18 mouse cellular contexts compared by ENCODE assay signal in genomic region chr6:40465710-40466109, GRCm38 (mm10). TPM values are rescaled to one million over a fixed set of nuclear protein-coding genes. Genes with fewer than 3 reads are reported as not detected.
DNase-seq lines count a peak whose midpoint lies in the region; ATAC-seq and TF ChIP-seq lines count a peak whose summit lies in the region.
"Had no signal": no experiment of that assay in that cellular context is flagged by ENCODE, and none has a peak within 500 bp of the region (broad histone marks: within the 10 kb centered on the region; RNA-seq: fewer than 3 reads in every experiment).

No protein-coding gene starts in this region.

- no peak overlapping the region for H3K9ac ChIP-seq in forebrain, postnatal 0 days
- H3K9ac ChIP-seq in forebrain, embryonic 14.5 days (ENCODE audit: low read length) = no peak overlapping the region
- H3K9ac ChIP-seq in lung, postnatal 0 days (replicated peaks; ENCODE audit: low read depth) = no peak overlapping the region
- H3K9ac ChIP-seq: embryonic facial prominence, embryonic 12.5 days; forebrain, embryonic 15.5 days; limb, embryonic 13.5 days; neural tube, embryonic 13.5 days had no signal

- WGBS in forebrain, postnatal 0 days = 47% methylated on average over 6 of the region's 6 CpGs
- 56% methylated on average over 6 of the region's 6 CpGs for WGBS in forebrain, embryonic 14.5 days
- WGBS in lung, postnatal 0 days = 43% methylated on average over 6 of the region's 6 CpGs

- H3K36me3 ChIP-seq in forebrain, postnatal 0 days (ENCODE audit: insufficient read depth) = no peaks in the 10 kb centered on the region
- H3K36me3 ChIP-seq in forebrain, embryonic 14.5 days (ENCODE audit: control insufficient read depth, insufficient read depth, low read length) = no peaks in the 10 kb centered on the region
- no peaks in the 10 kb centered on the region for H3K36me3 ChIP-seq in lung, postnatal 0 days (ENCODE audit: insufficient read depth, low read length)
- H3K36me3 ChIP-seq: embryonic facial prominence, embryonic 12.5 days; forebrain, embryonic 15.5 days; limb, embryonic 13.5 days; neural tube, embryonic 13.5 days had no signal

- no peaks in the 10 kb centered on the region for H3K4me1 ChIP-seq in forebrain, postnatal 0 days (ENCODE audit: insufficient read depth)
- H3K4me1 ChIP-seq in forebrain, embryonic 14.5 days (ENCODE audit: control insufficient read depth, insufficient read depth, low read length) = no peaks in the 10 kb centered on the region
- H3K4me1 ChIP-seq in lung, postnatal 0 days (ENCODE audit: insufficient read depth, low read depth, low read length) = no peaks in the 10 kb centered on the region
- H3K4me1 ChIP-seq: embryonic facial prominence, embryonic 12.5 days; limb, embryonic 13.5 days; neural tube, embryonic 13.5 days had no signal

- DNase-seq in forebrain, postnatal 0 days = no peak
- DNase-seq in forebrain, embryonic 14.5 days (ENCODE audit: low spot score) = no peak
- peak; percentile 6 for DNase-seq in lung, postnatal 0 days (ENCODE audit: low spot score)
- no peak for DNase-seq in lung, adult 18-20 months
- peak; percentile 25 for DNase-seq in thymus, postnatal 14 days
- DNase-seq in urinary bladder, postnatal 36 days (ENCODE audit: low spot score in 2 of 2) = no peak
- DNase-seq: cerebellum, adult 18-20 months had no signal

- no peak overlapping the region for H3K4me2 ChIP-seq in forebrain, postnatal 0 days (ENCODE audit: low read depth)
- H3K4me2 ChIP-seq in forebrain, embryonic 14.5 days (ENCODE audit: low read length) = no peak overlapping the region
- H3K4me2 ChIP-seq in lung, postnatal 0 days (replicated peaks; ENCODE audit: low read depth, low read length) = no peak overlapping the region
- H3K4me2 ChIP-seq: embryonic facial prominence, embryonic 12.5 days; forebrain, embryonic 15.5 days; heart, embryonic 11.5 days; limb, embryonic 13.5 days; midbrain, embryonic 11.5 days; neural tube, embryonic 13.5 days had no signal

- TF ChIP-seq EP300 in lung, postnatal 0 days (IDR thresholded peaks at IDR 0.05) = no peak

- H3K9me3 ChIP-seq in forebrain, postnatal 0 days (ENCODE audit: low read length) = no peaks in the 10 kb centered on the region
- no peaks in the 10 kb centered on the region for H3K9me3 ChIP-seq in forebrain, embryonic 14.5 days (replicated peaks; ENCODE audit: control insufficient read depth, low read length)
- H3K9me3 ChIP-seq in lung, postnatal 0 days (ENCODE audit: low read length) = no peaks in the 10 kb centered on the region
- H3K9me3 ChIP-seq: embryonic facial prominence, embryonic 12.5 days; forebrain, embryonic 15.5 days; limb, embryonic 13.5 days; neural tube, embryonic 13.5 days had no signal

- TF ChIP-seq CTCF in forebrain, postnatal 0 days (IDR thresholded peaks at IDR 0.05; ENCODE audit: low read depth) = peak; percentile 44
- peak; percentile 57 for TF ChIP-seq CTCF in lung, postnatal 0 days (IDR thresholded peaks at IDR 0.05)

- ATAC-seq in forebrain, postnatal 0 days = no peak
- ATAC-seq in forebrain, embryonic 14.5 days = no peak
- ATAC-seq in lung, postnatal 0 days = no peak
- ATAC-seq in granulocyte monocyte progenitor cell, adult 5-6 weeks (replicated peaks; ENCODE audit: poor library complexity, severe bottlenecking) = peak; percentile 92
- no peak for ATAC-seq in erythroblast, adult 5-6 weeks (replicated peaks; ENCODE audit: low FRiP score, poor library complexity, severe bottlenecking)
- ATAC-seq: activated CD4-positive, CD25-positive, alpha-beta regulatory T cell, adult 4 months; forebrain, embryonic 15.5 days had no signal

- H3K27me3 ChIP-seq in forebrain, postnatal 0 days (ENCODE audit: insufficient read depth, low read length) = no peaks in the 10 kb centered on the region
- H3K27me3 ChIP-seq in forebrain, embryonic 14.5 days (replicated peaks; ENCODE audit: control insufficient read depth, insufficient read depth, low read length) = no peaks in the 10 kb centered on the region
- no peaks in the 10 kb centered on the region for H3K27me3 ChIP-seq in lung, postnatal 0 days (replicated peaks; ENCODE audit: insufficient read depth, low read length)
- H3K27me3 ChIP-seq: embryonic facial prominence, embryonic 12.5 days; forebrain, embryonic 15.5 days; limb, embryonic 13.5 days had no signal

- H3K27ac ChIP-seq in forebrain, postnatal 0 days (ENCODE audit: low read depth, low read length) = no peak overlapping the region
- no peak overlapping the region for H3K27ac ChIP-seq in forebrain, embryonic 14.5 days (ENCODE audit: low read depth, low read length)
- no peak overlapping the region for H3K27ac ChIP-seq in lung, postnatal 0 days (ENCODE audit: low read length)
- H3K27ac ChIP-seq: embryonic facial prominence, embryonic 12.5 days; forebrain, embryonic 15.5 days; limb, embryonic 13.5 days; neural tube, embryonic 13.5 days had no signal

- no peak overlapping the region for H3K4me3 ChIP-seq in forebrain, postnatal 0 days (ENCODE audit: low read depth, low read length)
- H3K4me3 ChIP-seq in forebrain, embryonic 14.5 days (ENCODE audit: low read depth, low read length) = no peak overlapping the region
- H3K4me3 ChIP-seq in lung, postnatal 0 days (ENCODE audit: low read depth, low read length) = no peak overlapping the region
- H3K4me3 ChIP-seq: embryonic facial prominence, embryonic 12.5 days; forebrain, embryonic 15.5 days; limb, embryonic 13.5 days; neural tube, embryonic 13.5 days had no signal

RNA-seq across cellular contexts. Expression of gene Ssbp1, which starts 5.4 kb away (rescaled TPM):
- total RNA-seq in forebrain, postnatal 0 days (2014; rRNA removed) = 25.3 and 29.9 TPM in 2 replicates
- polyA plus RNA-seq in forebrain, postnatal 0 days (2015; fragmentation: Nextera tagmentation; extraction: Ambion mirVana) = 77.2 and 83.1 TPM in 2 replicates
- 116 and 140 TPM in 2 replicates for polyA plus RNA-seq in forebrain, embryonic 14.5 days (2014; fragmentation: Nextera tagmentation; extraction: Ambion mirVana)
- 100 and 105 TPM in 2 replicates for polyA plus RNA-seq in lung, postnatal 0 days (2015; fragmentation: Nextera tagmentation; extraction: Ambion mirVana)
- 197 and 221 TPM in 2 replicates for total RNA-seq in granulocyte monocyte progenitor cell, adult 5-6 weeks (2014; fragmentation: Nextera tagmentation)
- total RNA-seq in granulocyte monocyte progenitor cell, adult 5-6 weeks (2017) = 146 and 170 TPM in 2 replicates
- total RNA-seq in erythroblast, adult 5-6 weeks (2015; ENCODE audit: low replicate concordance) = 38.0 and 42.5 TPM in 2 replicates
- 17.8 and 23.8 TPM in 2 replicates for total RNA-seq in erythroblast, adult 5-6 weeks (2017; ENCODE audit: low replicate concordance)

RNA-seq across cellular contexts. Expression of gene Tas2r137, which starts 25.3 kb away (rescaled TPM):
- total RNA-seq in forebrain, postnatal 0 days (2014; rRNA removed) = 0.14 and 0.38 TPM in 2 replicates
- polyA plus RNA-seq in forebrain, postnatal 0 days (2015; fragmentation: Nextera tagmentation; extraction: Ambion mirVana) = not detected in 2 replicates
- not detected in 2 replicates for polyA plus RNA-seq in forebrain, embryonic 14.5 days (2014; fragmentation: Nextera tagmentation; extraction: Ambion mirVana)
- not detected in 2 replicates for polyA plus RNA-seq in lung, postnatal 0 days (2015; fragmentation: Nextera tagmentation; extraction: Ambion mirVana)
- total RNA-seq in granulocyte monocyte progenitor cell, adult 5-6 weeks (2014; fragmentation: Nextera tagmentation) = 0.88 TPM in 1 of 2 replicates, not detected in the other
- 1.7 TPM in 1 of 2 replicates, not detected in the other for total RNA-seq in granulocyte monocyte progenitor cell, adult 5-6 weeks (2017)
- total RNA-seq in erythroblast, adult 5-6 weeks (2015; ENCODE audit: low replicate concordance) = not detected in 2 replicates
- total RNA-seq in erythroblast, adult 5-6 weeks (2017; ENCODE audit: low replicate concordance) = not detected in 2 replicates
- total RNA-seq: layer of hippocampus, postnatal 10 days had no signal
- polyA plus RNA-seq: activated CD4-positive, CD25-positive, alpha-beta regulatory T cell, adult 4 months; embryonic facial prominence, embryonic 12.5 days; forebrain, embryonic 15.5 days; heart, embryonic 11.5 days; intestine, embryonic 14.5 days; limb, embryonic 13.5 days; midbrain, embryonic 11.5 days had no signal

RNA-seq across cellular contexts. Expression of gene Wee2, which starts 26.8 kb away (rescaled TPM):
- not detected in 2 replicates for total RNA-seq in forebrain, postnatal 0 days (2014; rRNA removed)
- polyA plus RNA-seq in forebrain, postnatal 0 days (2015; fragmentation: Nextera tagmentation; extraction: Ambion mirVana) = 0.13 TPM in 2 replicates
- 0.07 and 0.23 TPM in 2 replicates for polyA plus RNA-seq in forebrain, embryonic 14.5 days (2014; fragmentation: Nextera tagmentation; extraction: Ambion mirVana)
- polyA plus RNA-seq in lung, postnatal 0 days (2015; fragmentation: Nextera tagmentation; extraction: Ambion mirVana) = not detected in 2 replicates
- total RNA-seq in granulocyte monocyte progenitor cell, adult 5-6 weeks (2014; fragmentation: Nextera tagmentation) = not detected in 2 replicates
- not detected in 2 replicates for total RNA-seq in granulocyte monocyte progenitor cell, adult 5-6 weeks (2017)
- not detected in 2 replicates for total RNA-seq in erythroblast, adult 5-6 weeks (2015; ENCODE audit: low replicate concordance)
- not detected in 2 replicates for total RNA-seq in erythroblast, adult 5-6 weeks (2017; ENCODE audit: low replicate concordance)
- total RNA-seq: layer of hippocampus, postnatal 10 days had no signal
- polyA plus RNA-seq: embryonic facial prominence, embryonic 12.5 days; heart, embryonic 11.5 days; intestine, embryonic 14.5 days; limb, embryonic 13.5 days; midbrain, embryonic 11.5 days had no signal

RNA-seq across cellular contexts. Expression of gene Tas2r108, which starts 27.6 kb away (rescaled TPM):
- 1.8 TPM in 1 of 2 replicates, not detected in the other for total RNA-seq in forebrain, postnatal 0 days (2014; rRNA removed)
- polyA plus RNA-seq in forebrain, postnatal 0 days (2015; fragmentation: Nextera tagmentation; extraction: Ambion mirVana) = not detected in 2 replicates
- not detected in 2 replicates for polyA plus RNA-seq in forebrain, embryonic 14.5 days (2014; fragmentation: Nextera tagmentation; extraction: Ambion mirVana)
- polyA plus RNA-seq in lung, postnatal 0 days (2015; fragmentation: Nextera tagmentation; extraction: Ambion mirVana) = not detected in 2 replicates
- not detected in 2 replicates for total RNA-seq in granulocyte monocyte progenitor cell, adult 5-6 weeks (2014; fragmentation: Nextera tagmentation)
- total RNA-seq in granulocyte monocyte progenitor cell, adult 5-6 weeks (2017) = not detected in 2 replicates
- not detected in 2 replicates for total RNA-seq in erythroblast, adult 5-6 weeks (2015; ENCODE audit: low replicate concordance)
- total RNA-seq in erythroblast, adult 5-6 weeks (2017; ENCODE audit: low replicate concordance) = not detected in 2 replicates
- total RNA-seq: layer of hippocampus, postnatal 10 days had no signal
- polyA plus RNA-seq: activated CD4-positive, CD25-positive, alpha-beta regulatory T cell, adult 4 months; forebrain, embryonic 15.5 days; intestine, embryonic 14.5 days; limb, embryonic 13.5 days; neural tube, embryonic 13.5 days had no signal

RNA-seq across cellular contexts. Expression of gene E330009J07Rik, which starts 29.8 kb away (rescaled TPM):
- total RNA-seq in forebrain, postnatal 0 days (2014; rRNA removed) = 24.4 and 26.4 TPM in 2 replicates
- polyA plus RNA-seq in forebrain, postnatal 0 days (2015; fragmentation: Nextera tagmentation; extraction: Ambion mirVana) = 6.7 and 10.2 TPM in 2 replicates
- polyA plus RNA-seq in forebrain, embryonic 14.5 days (2014; fragmentation: Nextera tagmentation; extraction: Ambion mirVana) = 35.8 and 38.7 TPM in 2 replicates
- 7.5 and 9.8 TPM in 2 replicates for polyA plus RNA-seq in lung, postnatal 0 days (2015; fragmentation: Nextera tagmentation; extraction: Ambion mirVana)
- 5.3 and 10.0 TPM in 2 replicates for total RNA-seq in granulocyte monocyte progenitor cell, adult 5-6 weeks (2014; fragmentation: Nextera tagmentation)
- 9.8 and 10.0 TPM in 2 replicates for total RNA-seq in granulocyte monocyte progenitor cell, adult 5-6 weeks (2017)
- total RNA-seq in erythroblast, adult 5-6 weeks (2015; ENCODE audit: low replicate concordance) = 7.5 and 9.6 TPM in 2 replicates
- 2.8 and 6.0 TPM in 2 replicates for total RNA-seq in erythroblast, adult 5-6 weeks (2017; ENCODE audit: low replicate concordance)

Comparison
In these comparisons a context has a peak if more than half of its experiments do, and no peak if none do; other contexts are left out.
1. DNase-seq: peak in lung, postnatal 0 days (single experiment) and thymus, postnatal 14 days (single experiment); none in forebrain, postnatal 0 days (single experiment), forebrain, embryonic 14.5 days (single experiment), lung, adult 18-20 months (0 of 2) and urinary bladder, postnatal 36 days (0 of 2).